Mouse (Mus musculus) right cerebral cortex, postnatal 25 days (tissue): ENCODE measurements at regions not wholly inside any gene's neighbourhood (a gene's known extent, or its start where the extent isn't known, plus 50 kb on each side); places are given as distances from the start of the nearest gene placed in this dataset.

ENCODE experiments used
- DNase-seq: peaks from one replicate; pipeline ENCODE4 v3.0.0; 2022

DNA sequence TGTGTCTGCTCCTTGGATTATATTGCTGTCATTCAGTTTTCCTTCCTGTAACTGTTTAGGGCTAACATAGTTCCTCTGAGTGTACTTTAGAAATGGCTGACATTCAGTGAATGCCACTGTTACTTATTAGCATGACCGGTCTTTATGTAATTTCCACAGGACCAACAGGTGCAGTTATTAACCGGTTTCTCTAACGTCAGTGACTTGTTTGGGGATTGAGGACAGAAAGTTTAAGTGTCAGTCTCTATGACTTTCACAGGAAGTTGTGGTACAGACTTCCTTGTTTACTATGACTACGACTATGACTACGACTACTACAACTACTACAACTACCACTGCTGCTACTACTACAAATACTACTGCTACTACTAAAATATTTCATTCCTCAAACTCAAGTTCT lies 170.4 kb upstream of the Ptger4 start:
- DNase-seq: no peak

DNA sequence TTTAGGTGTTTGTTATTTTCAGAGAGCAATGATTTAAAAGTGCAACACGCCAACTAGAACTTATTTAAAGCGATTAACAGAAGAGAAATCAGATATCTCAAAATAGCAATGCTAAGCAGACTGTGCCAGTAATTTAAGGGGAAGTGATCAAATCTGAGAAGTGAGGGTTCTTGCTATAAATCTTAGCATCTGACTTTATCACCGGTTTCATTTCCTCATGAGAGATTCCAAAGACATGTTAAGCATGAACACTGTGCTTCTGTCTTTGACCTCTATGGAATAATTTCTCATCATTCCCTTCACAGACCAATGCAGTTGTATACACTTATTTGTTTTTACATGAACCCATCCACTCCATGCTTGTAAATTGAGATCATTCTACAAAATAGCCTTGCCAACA lies 172.0 kb upstream of the Ptger4 start:
- DNase-seq: no peak

DNA sequence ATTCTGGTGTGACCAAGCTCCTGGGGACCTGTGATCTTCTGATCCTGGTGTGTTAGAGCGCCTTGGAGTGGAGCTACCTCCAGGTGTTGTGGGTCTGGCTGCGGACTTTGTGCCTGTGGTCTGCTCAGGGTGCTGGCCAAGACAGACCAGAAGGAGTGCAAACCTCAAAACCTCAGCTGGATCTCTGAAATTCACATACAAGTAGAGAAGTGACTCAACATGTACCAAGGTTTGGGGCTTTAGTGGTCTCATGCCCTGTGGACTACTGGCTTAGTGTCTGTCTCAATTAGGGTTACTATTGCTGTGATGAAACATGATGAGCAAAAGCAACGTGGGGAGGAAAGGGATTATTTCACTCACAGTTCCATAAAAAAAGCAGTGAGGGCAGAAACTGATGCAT lies 182.7 kb upstream of the Ptger4 start:
- no peak for DNase-seq

DNA sequence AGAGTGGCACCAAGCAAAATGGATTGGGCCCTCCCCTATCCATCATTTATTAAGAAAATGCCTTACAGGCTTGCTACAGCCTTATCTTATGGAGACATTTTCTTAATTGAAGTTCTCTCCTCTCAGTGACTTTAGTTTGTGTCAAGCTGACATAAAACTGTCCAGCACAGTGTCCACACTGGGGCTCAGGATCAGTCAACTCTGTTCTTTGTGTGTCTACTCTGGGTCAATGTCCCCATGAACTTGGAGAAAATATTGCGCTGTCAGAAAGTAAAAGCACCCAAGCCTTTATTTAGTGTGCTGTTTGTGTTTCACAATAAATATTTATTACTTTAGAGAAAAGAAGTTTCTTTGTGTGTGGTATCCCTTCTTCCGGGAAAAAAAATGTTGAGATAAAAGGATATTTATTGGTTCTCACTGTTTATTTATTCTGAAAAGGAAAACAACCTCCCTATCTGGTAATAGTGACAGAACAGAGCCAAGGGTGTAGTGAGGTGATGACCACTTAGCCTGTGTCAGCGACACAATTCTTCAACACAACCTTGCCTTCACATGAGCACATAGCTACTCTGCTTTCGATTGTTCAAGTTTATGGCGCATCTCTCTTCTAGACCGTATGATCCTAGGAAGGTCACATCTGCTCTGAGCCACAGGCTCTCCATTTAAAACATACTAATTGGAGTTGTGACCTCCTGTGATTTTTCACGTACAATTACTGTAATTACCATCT lies 183.5 kb upstream of the Ptger4 start:
- DNase-seq: no peak

DNA sequence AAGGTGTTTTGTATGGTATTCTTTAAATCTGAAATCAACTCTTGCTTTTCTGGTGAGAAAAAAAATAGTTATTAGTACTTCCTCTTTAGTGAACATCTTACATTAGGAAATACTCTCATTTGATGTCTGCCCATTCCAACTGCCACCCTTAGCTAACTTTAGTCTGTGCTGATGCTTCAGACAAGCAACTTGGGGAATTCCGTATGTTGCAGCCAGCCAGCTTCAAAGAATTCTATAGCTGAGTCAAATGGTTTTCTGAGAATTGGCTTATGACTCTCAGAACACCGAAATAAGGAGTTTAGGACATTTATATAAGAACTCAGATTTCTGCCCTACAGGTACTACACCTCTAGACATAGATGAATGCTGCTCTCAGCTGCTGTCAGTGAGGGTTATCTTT lies 188.0 kb upstream of the Ptger4 start:
- DNase-seq: no peak

GRCm38 (mm10) chr15:5437020-5437419 lies 193.0 kb upstream of the Ptger4 start:
- no peak for DNase-seq

DNA sequence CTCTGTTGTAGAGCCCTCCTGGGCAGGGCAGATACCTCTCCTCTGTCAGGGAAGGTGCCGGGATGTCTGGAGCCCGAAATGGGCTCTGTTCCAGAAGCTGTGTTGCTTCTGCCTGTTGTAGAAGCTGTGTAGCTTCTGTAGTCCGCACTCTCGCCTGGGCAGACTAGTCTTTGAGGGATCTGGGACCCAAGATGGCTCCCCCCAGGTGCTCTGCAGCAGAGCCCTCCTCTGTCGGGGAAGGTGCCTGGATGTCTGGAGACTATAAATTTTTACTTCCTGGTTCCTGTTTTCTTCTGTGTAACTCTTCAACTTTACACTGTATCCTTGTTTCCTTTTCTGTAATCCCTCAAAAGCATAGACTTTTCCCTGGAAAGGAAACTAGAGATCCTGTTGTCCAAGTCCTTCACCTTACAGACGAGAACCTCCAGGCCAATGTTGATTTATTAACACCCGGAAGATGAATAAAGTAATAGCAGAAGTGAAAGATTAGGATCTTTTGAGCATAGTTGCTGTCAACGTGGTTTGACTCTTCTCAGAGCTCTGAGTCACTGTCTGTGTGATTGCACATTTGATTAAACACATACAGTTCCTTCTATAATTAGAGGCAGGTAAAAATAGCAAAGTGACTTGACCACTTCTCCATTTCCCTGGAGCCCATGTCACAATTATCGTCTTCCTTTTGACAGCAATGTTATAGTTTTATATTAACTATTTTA lies 202.2 kb upstream of the Ptger4 start:
- DNase-seq: no peak

DNA sequence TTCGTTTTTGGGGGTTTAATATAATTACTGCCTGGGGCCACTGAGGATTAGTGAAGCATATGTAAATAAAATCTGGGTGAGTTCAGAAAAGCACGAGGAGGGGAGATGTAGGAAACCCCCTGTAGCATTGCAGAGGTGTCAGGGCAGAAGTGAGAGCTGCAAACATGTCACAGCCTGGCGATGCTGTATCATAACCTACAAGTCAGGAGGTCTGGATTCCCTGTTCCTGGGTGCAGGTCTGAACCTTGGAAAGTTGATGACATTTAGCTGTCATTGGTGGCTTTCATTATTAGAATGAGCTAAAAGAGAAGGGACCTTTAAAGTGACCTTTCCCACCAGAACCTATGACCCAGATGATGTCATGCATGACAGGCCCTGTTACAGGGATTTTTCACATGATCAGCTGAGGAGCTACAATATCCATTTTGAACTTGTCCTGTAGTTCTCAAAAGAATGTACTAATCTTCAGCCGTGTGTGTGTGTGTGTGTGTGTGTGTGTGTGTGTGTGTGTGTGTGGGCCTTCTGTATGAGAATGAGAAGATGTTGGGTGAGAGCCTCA lies 202.8 kb upstream of the Ptger4 start:
- no peak for DNase-seq

DNA sequence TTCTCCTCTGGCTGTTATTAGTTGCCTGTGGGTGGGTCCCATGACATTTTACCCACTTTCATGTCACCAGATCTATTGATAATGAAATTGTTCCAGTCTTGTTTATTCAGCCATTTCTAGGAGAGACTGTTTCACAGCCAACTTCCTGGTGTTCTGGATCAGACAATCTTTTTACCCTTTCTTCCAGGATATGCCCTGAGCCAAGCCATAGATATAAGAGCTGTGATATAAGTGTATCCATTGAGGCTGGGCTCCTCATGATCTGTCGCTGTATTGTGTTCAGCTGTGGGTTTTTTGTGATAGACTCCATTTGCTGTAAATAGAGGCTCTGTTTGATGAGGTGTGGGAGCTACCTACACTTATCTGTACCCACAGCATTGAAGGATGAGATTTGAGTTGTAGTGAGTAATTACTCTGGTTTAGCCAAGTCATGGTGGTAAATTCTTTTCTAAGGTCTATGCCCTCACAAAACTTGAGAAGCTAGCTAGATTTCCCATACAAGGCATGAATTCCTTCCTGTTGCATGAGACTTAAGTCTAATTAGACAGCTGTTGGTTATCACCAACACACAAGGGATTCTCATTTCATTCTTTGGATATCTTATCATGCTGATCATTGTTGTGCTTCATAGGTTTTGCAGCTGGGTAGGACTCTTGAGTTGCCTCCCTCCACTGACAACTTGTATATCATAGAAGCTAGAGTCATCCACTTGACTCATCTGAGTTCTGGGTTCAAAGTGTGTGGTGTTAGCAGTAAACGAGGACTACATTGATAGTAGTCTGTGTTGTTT lies 203.9 kb upstream of the Ptger4 start:
- no peak for DNase-seq

DNA sequence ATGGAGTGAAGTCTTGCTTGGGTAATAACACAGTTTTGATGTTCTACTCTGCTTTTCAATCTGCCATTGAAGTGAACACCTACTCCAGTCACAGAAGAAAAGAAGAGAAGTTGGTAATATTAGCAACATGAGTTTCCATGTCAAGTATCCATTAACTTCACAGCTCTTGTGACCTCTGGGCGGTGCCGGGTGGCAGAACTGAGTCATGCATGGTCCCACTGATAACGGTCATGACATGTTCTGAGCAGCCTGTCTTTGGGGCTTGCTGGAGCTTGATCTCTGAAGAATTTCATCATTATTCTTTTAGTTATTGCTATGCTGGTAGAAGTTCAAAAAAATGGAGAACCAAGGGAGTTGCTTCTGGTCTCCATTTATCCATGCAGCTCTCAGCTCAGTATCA lies 215.1 kb upstream of the Ptger4 start:
- no peak for DNase-seq

DNA sequence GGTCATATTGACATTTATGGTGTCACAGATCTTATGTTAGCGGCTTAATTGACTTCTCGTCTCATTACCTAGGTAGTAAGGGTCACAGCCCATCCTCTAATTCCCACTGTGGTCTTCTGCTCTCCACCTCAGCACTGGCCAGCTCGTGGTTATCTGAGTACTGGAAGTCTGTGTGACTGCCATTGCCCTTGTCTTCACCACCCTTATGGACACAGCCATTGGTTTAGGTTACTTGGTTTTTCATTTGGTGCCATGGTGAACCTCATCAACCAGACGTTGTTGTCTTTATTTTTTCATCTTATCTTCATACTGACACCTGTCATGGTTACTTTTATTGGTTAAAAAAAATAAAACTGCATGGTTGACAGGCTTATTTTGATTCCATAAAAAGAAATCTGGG lies 215.6 kb upstream of the Ptger4 start:
- DNase-seq: no peak

DNA sequence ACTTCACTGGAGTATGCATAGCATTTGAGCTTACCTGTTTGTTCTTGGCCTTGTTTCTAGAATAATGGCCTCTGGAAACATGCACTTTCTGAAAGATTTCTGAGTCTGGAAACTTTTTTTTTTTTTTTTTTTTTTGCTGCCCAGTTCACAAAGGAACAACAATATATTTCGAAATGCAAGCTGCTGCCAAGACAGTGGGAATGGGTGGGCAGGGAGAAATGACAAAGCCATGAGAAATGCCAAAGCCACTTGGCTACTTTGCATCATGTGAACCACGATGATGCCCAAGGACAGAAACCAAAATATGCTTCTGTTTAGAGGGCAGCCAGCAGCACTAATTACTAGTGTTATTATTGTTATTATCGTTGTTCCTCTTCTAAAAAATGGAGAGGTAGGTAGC lies 218.7 kb upstream of the Ptger4 start:
- DNase-seq: no peak

- no peak for DNase-seq
Observed at GRCm38 (mm10) chr15:5464732-5465131, 220.7 kb upstream of the Ptger4 start.

GRCm38 (mm10) chr15:5468535-5469073 lies 224.6 kb upstream of the Ptger4 start:
- no peak for DNase-seq

DNA sequence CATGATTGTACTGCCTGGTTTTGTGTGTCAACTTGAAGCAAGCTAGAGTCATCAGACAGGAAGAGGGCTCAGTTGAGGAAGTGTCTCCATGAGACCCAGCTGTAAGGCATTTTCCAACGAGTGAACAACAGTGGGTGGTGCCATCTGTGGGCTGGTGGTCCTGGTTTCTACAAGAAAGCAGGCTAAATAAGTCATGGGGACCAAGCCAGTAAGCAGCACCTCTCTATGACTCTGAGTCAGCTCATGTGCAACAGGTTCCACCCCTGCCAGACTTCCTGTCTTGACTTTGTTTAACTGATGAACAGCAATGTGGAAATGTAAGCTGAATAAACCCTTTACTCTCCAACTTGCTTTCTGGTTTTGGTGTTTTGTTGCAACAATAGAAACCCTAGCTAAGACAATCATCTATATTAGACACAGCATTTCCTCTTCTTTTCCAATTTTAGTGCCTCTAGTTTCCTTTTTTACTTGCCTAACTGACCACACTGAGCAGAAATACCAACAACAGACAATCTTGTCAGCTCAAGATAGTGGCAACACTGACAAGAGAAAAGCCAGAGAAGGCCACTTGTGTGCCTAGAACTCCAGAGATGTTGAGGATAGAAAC lies 231.5 kb upstream of the Ptger4 start:
- DNase-seq: no peak

DNA sequence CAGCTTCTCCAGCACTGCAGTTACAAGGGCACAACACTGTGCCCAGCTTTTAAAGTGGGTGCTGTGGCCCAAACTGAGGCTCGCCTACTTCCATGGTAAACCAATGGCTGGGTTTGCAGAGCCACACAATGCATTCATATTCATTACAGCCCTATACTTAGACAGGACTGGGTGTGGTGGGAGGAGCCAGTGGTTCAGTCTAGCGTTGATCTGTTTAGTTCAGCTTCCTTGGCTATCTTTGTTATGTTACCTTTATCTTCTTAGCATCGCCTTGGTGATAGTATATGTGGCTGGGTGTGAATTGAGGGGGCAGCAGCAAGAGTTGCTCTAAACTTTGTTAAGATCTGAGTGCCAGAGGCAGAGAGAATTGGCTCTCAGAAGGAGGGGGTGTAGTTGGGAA lies 249.3 kb upstream of the Ptger4 start:
- no peak for DNase-seq

DNA sequence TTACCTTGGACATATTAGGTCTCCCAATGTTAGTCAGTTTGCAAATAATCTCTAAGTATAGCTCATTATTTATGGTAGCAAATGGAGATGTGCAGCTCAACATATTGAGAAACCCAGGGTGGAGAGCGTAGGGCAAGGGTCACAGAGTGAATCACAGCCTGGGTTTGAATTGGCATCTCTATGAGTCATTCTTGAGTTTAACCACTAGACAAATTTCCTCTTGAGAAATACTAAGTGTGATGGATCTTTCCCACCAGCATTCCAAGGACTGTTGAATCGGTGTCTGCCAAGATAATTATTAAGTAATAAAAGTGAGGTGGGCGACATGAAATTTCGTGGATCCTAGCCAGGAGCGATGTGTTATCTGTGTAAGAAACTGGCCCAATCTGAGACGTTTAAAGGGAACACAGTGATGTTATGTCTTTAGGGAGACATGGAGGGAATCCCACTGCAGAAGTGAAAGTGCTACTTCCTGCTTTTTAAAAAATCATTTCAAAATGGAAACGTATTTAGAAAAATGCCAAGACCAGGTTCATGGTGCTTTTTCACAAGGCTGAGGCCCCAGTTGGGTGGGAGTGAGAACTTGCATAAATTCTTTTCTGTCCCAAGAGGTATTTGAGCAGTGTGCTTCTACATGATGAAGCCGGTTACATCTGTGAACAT lies 251.3 kb upstream of the Ptger4 start:
- DNase-seq: no peak

- DNase-seq: no peak
Observed at GRCm38 (mm10) chr15:5495954-5496353, 252.0 kb upstream of the Ptger4 start.

DNA sequence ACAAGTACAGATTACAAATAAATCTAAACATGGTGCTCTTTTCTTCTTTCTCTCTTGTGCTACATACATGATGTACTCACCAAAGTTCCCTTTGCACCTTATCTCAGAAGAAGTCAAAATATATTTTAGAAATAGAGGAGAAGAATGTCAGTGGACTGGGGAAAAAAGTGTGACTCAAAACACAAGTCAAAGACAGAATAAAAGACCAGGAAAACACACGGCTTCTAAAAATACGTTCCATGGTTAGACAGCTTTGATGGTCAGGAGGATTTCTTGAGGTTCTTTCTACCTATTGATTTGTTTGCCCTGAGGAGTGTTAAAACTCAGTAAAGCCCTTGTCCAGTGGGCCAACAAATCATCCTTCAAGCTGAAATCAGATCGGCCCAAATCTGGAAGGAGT lies 260.5 kb upstream of the Ptger4 start:
- DNase-seq: no peak

DNA sequence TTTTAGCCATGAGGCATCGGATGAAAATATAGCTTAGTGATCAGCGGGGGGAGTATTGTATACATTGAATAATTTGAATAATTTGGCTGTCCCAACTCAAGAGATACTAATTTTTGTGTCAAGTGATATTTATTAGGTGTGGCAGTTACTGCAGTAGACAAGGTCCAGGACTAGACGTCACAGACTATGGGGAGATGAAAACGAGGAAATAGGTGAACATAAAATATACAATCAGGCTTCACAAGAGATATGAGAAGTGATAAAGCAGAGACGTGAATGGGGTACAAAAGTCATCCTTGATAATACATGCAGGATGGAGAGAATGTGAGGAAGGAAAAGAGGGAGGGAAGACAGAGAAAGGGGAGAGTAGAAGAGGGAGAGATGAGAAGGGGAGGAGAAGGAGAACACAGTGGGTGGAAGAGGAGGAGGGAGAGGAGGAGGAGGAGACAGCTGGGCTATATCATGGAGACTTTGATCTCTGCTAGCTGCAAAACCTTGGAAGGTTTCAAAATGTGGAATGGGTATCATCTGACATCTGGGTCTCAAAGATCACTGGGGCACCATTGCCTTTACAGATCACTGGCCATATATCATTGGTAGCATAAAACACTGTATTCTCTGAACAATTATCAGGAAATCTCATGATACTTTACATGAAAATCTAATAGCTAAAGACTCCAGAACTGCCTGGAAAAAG lies 263.0 kb upstream of the Ptger4 start:
- no peak for DNase-seq

- no peak for DNase-seq
Observed at GRCm38 (mm10) chr15:5507545-5507913, 263.5 kb upstream of the Ptger4 start.

DNA sequence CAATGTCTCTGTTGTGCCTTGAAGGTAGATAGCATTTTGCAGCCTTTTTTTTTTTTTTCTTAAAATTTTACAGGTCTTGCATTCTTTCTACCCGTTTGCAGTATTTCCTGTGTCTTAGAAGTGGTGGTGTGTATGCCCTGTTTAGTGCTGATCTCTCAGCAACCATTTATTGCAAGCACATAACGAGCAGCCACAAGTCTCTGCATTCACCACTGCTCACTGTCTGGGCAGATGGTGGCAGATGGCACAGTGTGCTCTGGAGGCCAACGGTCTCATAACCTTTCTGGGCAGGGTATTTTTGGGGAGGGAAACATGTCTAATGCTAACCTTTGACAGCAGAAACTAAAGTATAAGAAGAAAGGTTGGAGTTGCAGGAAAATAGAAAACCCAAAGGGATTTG lies 266.1 kb upstream of the Ptger4 start:
- DNase-seq: no peak
